Mouse (Mus musculus): ENCODE data around the gene Acot8. TPM values are rescaled to one million over a fixed set of nuclear protein-coding genes. Genes with fewer than 3 reads are reported as not detected.

Acot8 gene
- total and polyA plus RNA-seq, 2 experiments from 2014 or later: 17.5 to 24.2 TPM

GRCm38 (mm10) chr2:164770279-164770678 is 34.4 kb downstream of the Acot8 start:
- ATAC-seq (ENCODE audit: low FRiP score) (no peak), DNase-seq (ENCODE audit: low spot score) (no peak)
- no peaks in the 10 kb centered on the region for H3K4me1 ChIP-seq (ENCODE audit: insufficient read depth, low read length)
- H3K9me3 ChIP-seq (ENCODE audit: low read length): no peaks in the 10 kb centered on the region
- TF ChIP-seq CTCF (IDR thresholded peaks at IDR 0.05): no peak
- no peaks in the 10 kb centered on the region for H3K27me3 ChIP-seq (ENCODE audit: insufficient read depth, low read length)
- no peak overlapping the region for H3K9ac ChIP-seq (replicated peaks; ENCODE audit: low read length, poor library complexity, severe bottlenecking)
- H3K27ac ChIP-seq (ENCODE audit: low read depth, low read length): no peak overlapping the region
- WGBS: 3% methylated on average over 15 of the region's 15 CpGs
- peak overlapping the region; percentile 54 for H3K4me3 ChIP-seq (ENCODE audit: low read depth, low read length)
- H3K4me2 ChIP-seq (ENCODE audit: low read depth, low read length, poor library complexity, severe bottlenecking): peak overlapping the region; percentile 78
- H3K36me3 ChIP-seq (ENCODE audit: insufficient read depth, low read length): peaks cover 15% of the 10 kb centered on the region

- Histone ChIP-seq H3K27me3 (ENCODE audit: insufficient read depth, low read length) (no peaks in the 10 kb centered on the region), H3K27ac (ENCODE audit: low read depth, low read length) (no peak within 1 kb of the TSS), H3K4me2 (ENCODE audit: low read depth, low read length, poor library complexity, severe bottlenecking) (peak within 1 kb of the TSS; percentile 78), H3K9me3 (ENCODE audit: low read length) (no peaks in the 10 kb centered on the region), H3K9ac (replicated peaks; ENCODE audit: low read length, poor library complexity, severe bottlenecking) (no peak within 1 kb of the TSS), H3K4me3 (ENCODE audit: low read depth, low read length) (peak within 1 kb of the TSS; percentile 54), H3K36me3 (ENCODE audit: insufficient read depth, low read length) (peaks cover 22% of the 10 kb centered on the region), H3K4me1 (ENCODE audit: insufficient read depth, low read length) (no peaks in the 10 kb centered on the region)
- TF ChIP-seq CTCF (IDR thresholded peaks at IDR 0.05): peak; percentile 59
- ATAC-seq (ENCODE audit: low FRiP score) (peak; percentile 99), DNase-seq (ENCODE audit: low spot score) (peak; percentile 99)
- WGBS: 1% methylated on average over 52 of the region's 53 CpGs
These were observed 35.2 kb downstream of the Acot8 start, which contains the start of gene Ube2c for GRCm38 (mm10) chr2:164769258-164770037. Gene Ube2c, plus strand, starts transcription at chr2:164769898.

GRCm38 (mm10) chr2:164767812-164768540 is 36.7 kb downstream of the Acot8 start:
- H3K9ac ChIP-seq (replicated peaks; ENCODE audit: low read length, poor library complexity, severe bottlenecking): no peak overlapping the region
- DNase-seq (ENCODE audit: low spot score) (no peak), ATAC-seq (ENCODE audit: low FRiP score) (no peak)
- H3K27me3 ChIP-seq (ENCODE audit: insufficient read depth, low read length): no peaks in the 10 kb centered on the region
- 96% methylated on average over 15 of the region's 15 CpGs for WGBS
- no peak overlapping the region for H3K4me3 ChIP-seq (ENCODE audit: low read depth, low read length)
- H3K4me1 ChIP-seq (ENCODE audit: insufficient read depth, low read length): no peaks in the 10 kb centered on the region
- no peak overlapping the region for H3K27ac ChIP-seq (ENCODE audit: low read depth, low read length)
- no peak overlapping the region for H3K4me2 ChIP-seq (ENCODE audit: low read depth, low read length, poor library complexity, severe bottlenecking)
- peaks cover 27% of the 10 kb centered on the region for H3K36me3 ChIP-seq (ENCODE audit: insufficient read depth, low read length)
- TF ChIP-seq CTCF (IDR thresholded peaks at IDR 0.05): no peak
- no peaks in the 10 kb centered on the region for H3K9me3 ChIP-seq (ENCODE audit: low read length)

- Histone ChIP-seq H3K27ac (ENCODE audit: low read depth, low read length) (no peak overlapping the region), H3K36me3 (ENCODE audit: insufficient read depth, low read length) (peaks cover 44% of the 10 kb centered on the region), H3K9me3 (ENCODE audit: low read length) (no peaks in the 10 kb centered on the region), H3K9ac (replicated peaks; ENCODE audit: low read length, poor library complexity, severe bottlenecking) (no peak overlapping the region), H3K27me3 (ENCODE audit: insufficient read depth, low read length) (no peaks in the 10 kb centered on the region), H3K4me2 (ENCODE audit: low read depth, low read length, poor library complexity, severe bottlenecking) (no peak overlapping the region), H3K4me1 (ENCODE audit: insufficient read depth, low read length) (no peaks in the 10 kb centered on the region), H3K4me3 (ENCODE audit: low read depth, low read length) (no peak overlapping the region)
- no peak for TF ChIP-seq CTCF (IDR thresholded peaks at IDR 0.05)
- ATAC-seq (ENCODE audit: low FRiP score) (no peak), DNase-seq (ENCODE audit: low spot score) (no peak)
- WGBS: 85% methylated on average over 3 of the region's 3 CpGs
These were observed 38.8 kb downstream of the Acot8 start for GRCm38 (mm10) chr2:164765841-164766240.

- no peak for DNase-seq (ENCODE audit: low spot score)
These were observed 42.1 kb downstream of the Acot8 start for GRCm38 (mm10) chr2:164762593-164762992.

GRCm38 (mm10) chr2:164761971-164762370 is 42.7 kb downstream of the Acot8 start:
- Histone ChIP-seq H3K4me3 (ENCODE audit: low read depth, low read length) (no peak overlapping the region), H3K9ac (replicated peaks; ENCODE audit: low read length, poor library complexity, severe bottlenecking) (no peak overlapping the region), H3K27me3 (ENCODE audit: insufficient read depth, low read length) (no peaks in the 10 kb centered on the region), H3K4me1 (ENCODE audit: insufficient read depth, low read length) (no peaks in the 10 kb centered on the region), H3K4me2 (ENCODE audit: low read depth, low read length, poor library complexity, severe bottlenecking) (no peak overlapping the region), H3K27ac (ENCODE audit: low read depth, low read length) (no peak overlapping the region), H3K36me3 (ENCODE audit: insufficient read depth, low read length) (peaks cover 50% of the 10 kb centered on the region), H3K9me3 (ENCODE audit: low read length) (no peaks in the 10 kb centered on the region)
- 98% methylated on average over 4 of the region's 4 CpGs for WGBS
- TF ChIP-seq CTCF (IDR thresholded peaks at IDR 0.05): no peak
- DNase-seq (ENCODE audit: low spot score) (no peak), ATAC-seq (ENCODE audit: low FRiP score) (no peak)

More at GRCm38 (mm10) chr2:164762593-164762992, 42.1 kb downstream of the Acot8 start:
- H3K9ac ChIP-seq (replicated peaks; ENCODE audit: low read length, poor library complexity, severe bottlenecking): no peak overlapping the region
- H3K27ac ChIP-seq (ENCODE audit: low read depth, low read length): no peak overlapping the region
- 90% methylated on average over 7 of the region's 7 CpGs for WGBS
- no peaks in the 10 kb centered on the region for H3K27me3 ChIP-seq (ENCODE audit: insufficient read depth, low read length)
- H3K4me2 ChIP-seq (ENCODE audit: low read depth, low read length, poor library complexity, severe bottlenecking): no peak overlapping the region
- H3K4me1 ChIP-seq (ENCODE audit: insufficient read depth, low read length): no peaks in the 10 kb centered on the region
- no peak for TF ChIP-seq CTCF (IDR thresholded peaks at IDR 0.05)
- peaks cover 47% of the 10 kb centered on the region for H3K36me3 ChIP-seq (ENCODE audit: insufficient read depth, low read length)
- no peak for ATAC-seq (ENCODE audit: low FRiP score)
- H3K4me3 ChIP-seq (ENCODE audit: low read depth, low read length): no peak overlapping the region
- H3K9me3 ChIP-seq (ENCODE audit: low read length): no peaks in the 10 kb centered on the region
